Mouse (Mus musculus) heart, adult 9 months (tissue): ENCODE data around the gene Tmem266.

Source experiments
- DNase-seq, 2 experiments: peaks; one replicate each; pipeline ENCODE4 v3.0.0; 2022; ENCODE audit warnings: low spot score in 2 of 2

The Tmem266 gene

GRCm38 (mm10) chr9:55450035-55450434, 123.3 kb downstream of the Tmem266 start:
- DNase-seq, result no peak

DNA sequence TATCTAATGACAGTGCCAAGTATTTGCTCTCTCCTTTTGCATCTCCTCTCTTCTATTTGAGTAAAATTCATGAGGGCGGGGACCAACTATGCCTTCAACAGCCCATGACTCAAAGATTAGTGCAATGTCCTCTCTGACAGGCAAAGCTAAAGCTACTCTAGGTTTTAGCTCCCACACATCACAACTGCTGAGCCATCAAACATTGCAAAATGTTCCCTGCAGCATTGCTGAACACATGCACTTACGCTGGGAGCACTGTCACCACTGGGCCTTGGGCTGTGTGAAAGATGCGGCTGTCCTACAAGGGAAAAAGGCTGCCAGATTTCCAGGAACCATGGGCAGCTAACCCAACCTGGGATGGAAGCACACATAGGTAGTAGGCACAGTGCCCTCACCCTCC, 124.7 kb downstream of the Tmem266 start:
- DNase-seq, result no peak

DNA sequence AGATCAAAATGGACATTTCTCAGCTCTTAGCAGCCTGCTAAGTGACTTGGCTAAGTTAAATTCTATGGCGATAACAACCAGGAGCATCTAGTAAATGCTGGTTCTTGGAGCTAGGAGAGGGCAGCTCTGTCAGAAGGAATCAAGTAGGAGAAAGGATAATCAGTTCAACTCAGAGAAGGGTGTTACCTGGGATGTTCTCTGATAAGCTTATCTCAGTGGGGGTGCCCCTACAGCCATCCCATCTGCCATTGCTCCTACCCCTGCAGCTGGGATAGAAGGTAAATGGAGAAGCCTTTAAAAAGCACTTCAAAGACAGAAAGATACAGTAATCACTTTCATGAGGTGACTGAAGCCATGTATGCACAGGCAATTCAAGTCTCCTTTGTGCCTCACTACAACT, 126.2 kb downstream of the Tmem266 start:
- no peak for DNase-seq

GRCm38 (mm10) chr9:55453366-55453765, 126.7 kb downstream of the Tmem266 start:
- no peak for DNase-seq

DNA sequence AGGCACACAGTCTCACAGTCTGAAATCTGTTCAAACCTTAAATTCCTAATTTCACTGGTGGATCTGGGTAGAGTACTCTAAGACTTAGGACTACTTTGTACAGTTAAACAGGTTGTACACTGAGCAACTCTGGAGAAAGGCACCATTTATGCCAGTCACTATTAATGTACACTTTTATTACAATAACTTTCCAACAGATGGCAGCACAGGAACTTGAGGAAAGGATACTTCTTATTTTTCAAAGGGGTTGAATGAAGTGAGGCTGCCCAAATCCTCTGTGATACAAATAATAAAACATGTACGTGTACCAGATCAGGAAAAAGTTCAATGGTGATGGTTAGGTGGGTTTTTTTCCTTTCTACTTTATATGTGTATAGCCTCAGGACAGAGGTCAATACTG, 141.7 kb downstream of the Tmem266 start:
- DNase-seq, result no peak

DNA sequence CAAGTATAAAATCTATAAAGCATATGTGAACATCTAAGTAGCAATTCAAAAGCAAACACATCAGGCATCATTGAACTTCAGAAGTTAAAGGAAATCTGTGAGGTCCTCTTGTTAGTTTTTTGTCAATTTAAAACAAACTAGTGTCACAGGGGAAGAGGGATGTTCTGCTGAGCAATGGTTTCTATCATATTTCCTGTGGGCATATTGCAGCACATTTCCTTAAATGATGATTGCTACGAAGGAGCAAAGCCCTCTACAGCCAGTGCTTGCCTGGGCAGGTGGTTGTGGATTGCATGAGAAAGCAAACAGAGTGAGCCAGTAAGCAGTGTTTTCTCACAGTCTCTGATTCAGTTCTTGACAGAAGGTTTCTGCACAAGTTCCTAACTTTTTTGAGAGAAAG, 149.4 kb downstream of the Tmem266 start:
- DNase-seq, result no peak

DNA sequence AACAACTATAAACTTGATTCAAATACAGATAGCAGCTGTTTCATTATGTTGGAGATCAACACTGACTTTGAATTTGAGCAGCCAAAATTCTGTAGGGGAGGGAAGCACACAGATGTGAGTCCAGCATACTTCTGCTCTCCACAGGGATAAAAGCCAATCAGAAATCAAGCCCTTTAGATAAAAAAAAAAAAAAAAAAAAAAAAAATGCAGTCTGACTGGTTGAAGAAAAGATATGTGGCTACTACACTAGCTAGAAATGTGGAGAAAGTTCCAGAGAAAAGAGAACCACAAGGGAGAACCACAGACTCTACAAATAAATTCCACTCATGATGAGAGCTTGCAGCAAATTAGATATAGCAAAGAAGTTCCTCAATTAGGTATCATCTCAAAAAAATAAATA, 152.0 kb downstream of the Tmem266 start:
- DNase-seq, result no peak

- no peak for DNase-seq
These were observed 155.4 kb downstream of the Tmem266 start for GRCm38 (mm10) chr9:55482116-55482515.
